Mouse (Mus musculus): ENCODE data around the gene Ptgfrn.

DNA sequence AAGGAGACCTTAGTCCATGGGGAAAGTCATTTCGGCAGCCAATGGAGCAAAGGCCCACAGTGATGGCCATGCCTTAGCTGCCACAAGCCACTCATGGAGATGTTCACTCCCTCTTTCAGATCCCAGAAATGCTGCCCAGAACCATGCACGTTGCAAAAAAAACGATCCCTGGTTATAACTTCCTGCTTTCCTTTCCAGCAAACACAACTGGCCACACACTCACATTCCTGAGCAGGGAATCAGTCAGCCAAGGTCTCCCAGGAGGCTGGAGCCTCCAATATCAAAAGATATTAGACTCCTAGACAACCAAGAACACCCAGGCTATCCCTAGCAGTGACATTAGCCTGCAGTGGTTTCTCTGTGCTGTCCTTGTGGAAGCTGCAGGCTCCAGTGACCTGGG, 34.2 kb downstream of the Ptgfrn start:
- TF ChIP-seq USF1 (IDR thresholded peaks at IDR 0.05; ENCODE audit: low read depth, low read length) (no peak), EP300 (IDR thresholded peaks at IDR 0.05; ENCODE audit: low read depth in 1 of 2, low read length in 2 of 2) (no peak), CTCF (IDR thresholded peaks at IDR 0.05 in 2 of 3, conservative IDR thresholded peaks at IDR 0.05 in 1 of 3; ENCODE audit: control insufficient read depth in 1 of 3, insufficient read depth in 1 of 3, low read depth in 2 of 3, low read length in 3 of 3, poor library complexity in 1 of 3, severe bottlenecking in 1 of 3) (no peak), TCF12 (IDR thresholded peaks at IDR 0.05; ENCODE audit: low read depth, low read length) (no peak), MAX (IDR thresholded peaks at IDR 0.05; ENCODE audit: low read length) (no peak), POLR2A (IDR thresholded peaks at IDR 0.05; ENCODE audit: control insufficient read depth in 1 of 2, insufficient read depth in 1 of 2, low read depth in 1 of 2, low read length in 2 of 2, poor library complexity in 1 of 2) (no peak), JUND (IDR thresholded peaks at IDR 0.05; ENCODE audit: low read depth, low read length) (no peak), GATA1 (IDR thresholded peaks at IDR 0.05; ENCODE audit: low read depth, low read length) (no peak), HCFC1 (IDR thresholded peaks at IDR 0.05; ENCODE audit: low read depth, low read length) (no peak), TBP (IDR thresholded peaks at IDR 0.05; ENCODE audit: low read depth, low read length) (no peak), ZC3H11A (IDR thresholded peaks at IDR 0.05; ENCODE audit: low read depth, low read length) (no peak), USF2 (IDR thresholded peaks at IDR 0.05; ENCODE audit: borderline replicate concordance in 1 of 2, insufficient read depth in 1 of 2, low read depth in 1 of 2, low read length in 2 of 2) (no peak), MAFK (IDR thresholded peaks at IDR 0.05; ENCODE audit: borderline replicate concordance, low read depth, low read length) (no peak), TAL1 (IDR thresholded peaks at IDR 0.05; ENCODE audit: low read length) (no peak)
